Mouse (Mus musculus) erythroblast, embryonic 14.5 days (primary cell): ENCODE data around the gene Edem1. TPM values are rescaled to one million over a fixed set of nuclear protein-coding genes. Genes with fewer than 3 reads are reported as not detected.

Source experiments
- H3K27me3 ChIP-seq: 2 replicates; pipeline ENCODE4 v1.6.1; 2012; ENCODE audit warnings: inconsistent platforms; ENCODE audit not compliant: control insufficient read depth
- H3K36me3 ChIP-seq: 2 replicates; pipeline ENCODE4 v1.6.1; 2012; ENCODE audit warnings: mild to moderate bottlenecking, inconsistent platforms; ENCODE audit not compliant: control insufficient read depth
- H3K4me1 ChIP-seq: 2 replicates; pipeline ENCODE4 v1.6.1; 2012; ENCODE audit warnings: inconsistent platforms; ENCODE audit not compliant: control insufficient read depth
- H3K4me3 ChIP-seq: replicated peaks from 2 replicates; pipeline ENCODE3; 2012; ENCODE audit warnings: moderate library complexity, mild to moderate bottlenecking, inconsistent platforms
- H3K9me3 ChIP-seq: 2 replicates; pipeline ENCODE4 v1.6.1; 2012; ENCODE audit warnings: low read length, inconsistent platforms, mixed read lengths; ENCODE audit not compliant: control insufficient read depth
- GATA1 ChIP-seq: IDR thresholded peaks from 2 replicates; pipeline ENCODE4 v1.6.1; 2012; ENCODE audit warnings: low read length, inconsistent platforms, mixed read lengths
- TAL1 ChIP-seq: IDR thresholded peaks from 3 replicates; pipeline ENCODE4 v1.6.1; 2012; ENCODE audit warnings: low read length, inconsistent platforms, mixed read lengths
- polyA plus RNA-seq: library from polyadenylated mRNA; stranded (reverse); fragments of >175 nt; gene quantifications from 2 replicates; pipeline ENCODE4 v1.2.3, GENCODE M21; 2012

Gene Edem1
- polyA plus RNA-seq, 1 experiment, result 0.10 TPM

GRCm38 (mm10) chr6:108837081-108837480 is 8.6 kb downstream of the Edem1 start:
- Histone ChIP-seq H3K9me3 (no peaks in the 10 kb centered on the region), H3K4me1 (peaks cover 18% of the 10 kb centered on the region), H3K36me3 (peaks cover 28% of the 10 kb centered on the region), H3K27me3 (no peaks in the 10 kb centered on the region), H3K4me3 (no peak overlapping the region)
- TF ChIP-seq TAL1, result no peak
- no peak for TF ChIP-seq GATA1

GRCm38 (mm10) chr6:108837958-108838357 is 9.5 kb downstream of the Edem1 start:
- Histone ChIP-seq H3K4me1 (peaks cover 16% of the 10 kb centered on the region), H3K4me3 (no peak overlapping the region), H3K36me3 (peaks cover 31% of the 10 kb centered on the region), H3K27me3 (no peaks in the 10 kb centered on the region), H3K9me3 (no peaks in the 10 kb centered on the region)
- TF ChIP-seq GATA1 (no peak), TAL1 (no peak)

GRCm38 (mm10) chr6:108839432-108839831 is 11.0 kb downstream of the Edem1 start:
- no peaks in the 10 kb centered on the region for H3K27me3 ChIP-seq
- peaks cover 3% of the 10 kb centered on the region for H3K4me1 ChIP-seq
- peaks cover 41% of the 10 kb centered on the region for H3K36me3 ChIP-seq
- H3K4me3 ChIP-seq, result no peak overlapping the region
- TF ChIP-seq TAL1 (no peak), GATA1 (no peak)
- H3K9me3 ChIP-seq, result no peaks in the 10 kb centered on the region

DNA sequence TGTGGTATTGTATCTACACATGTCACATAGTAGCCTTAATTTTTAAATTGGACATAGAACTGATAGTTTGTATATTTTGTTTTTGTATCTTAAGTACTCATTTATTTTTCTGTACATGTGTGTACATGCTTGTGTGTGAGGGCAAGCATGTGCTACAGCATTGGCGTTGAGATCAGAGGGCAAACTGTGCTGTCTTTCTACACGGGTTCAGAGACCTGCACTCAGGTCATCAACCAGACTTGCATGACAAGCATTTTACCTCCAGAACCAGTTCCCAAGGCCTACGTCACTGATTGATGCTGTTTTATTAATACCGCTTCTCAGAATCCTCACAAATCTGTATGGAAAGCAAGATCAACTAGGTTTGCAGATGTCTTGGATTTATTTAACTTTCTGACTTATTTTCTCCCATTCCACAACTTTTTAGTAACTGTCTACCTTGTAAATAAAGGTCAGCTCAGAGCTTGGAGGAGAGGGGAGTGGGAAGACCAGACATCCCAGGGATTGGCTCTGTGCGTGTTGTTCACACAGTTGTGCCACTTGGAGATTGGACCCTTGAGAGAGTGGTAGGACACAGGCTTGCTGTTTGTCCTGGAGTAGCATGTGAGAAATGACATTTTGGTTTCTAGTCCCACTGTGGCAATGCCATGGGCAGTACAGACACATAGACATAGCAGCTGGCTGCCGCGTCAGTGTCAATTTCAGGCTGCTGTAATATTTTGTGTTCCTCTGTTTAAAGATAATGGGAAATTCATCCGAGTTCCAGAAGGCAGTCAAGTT is 12.6 kb downstream of the Edem1 start:
- Histone ChIP-seq H3K4me1 (peaks cover 3% of the 10 kb centered on the region), H3K4me3 (no peak overlapping the region), H3K36me3 (peaks cover 51% of the 10 kb centered on the region), H3K27me3 (no peaks in the 10 kb centered on the region), H3K9me3 (no peaks in the 10 kb centered on the region)
- TF ChIP-seq GATA1 (no peak), TAL1 (no peak)

DNA sequence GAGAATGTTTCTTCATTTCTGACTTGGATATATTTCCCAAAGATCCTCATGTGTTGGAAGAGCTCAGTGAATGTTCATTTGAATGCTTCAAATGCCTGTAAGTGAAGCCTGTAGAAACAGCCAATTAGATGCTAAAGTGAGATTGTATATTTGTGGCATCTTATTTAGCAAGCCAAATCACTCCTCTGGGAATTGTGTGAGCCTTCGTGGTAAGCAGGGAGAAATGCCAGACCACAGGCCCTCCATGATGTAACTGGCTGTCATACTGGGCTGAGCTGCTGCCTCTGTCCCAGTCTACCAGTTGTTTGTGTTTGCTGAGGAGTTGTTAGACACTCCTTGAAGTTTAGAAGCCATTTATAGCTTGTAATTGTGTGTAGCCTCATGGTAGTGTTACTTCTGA is 15.2 kb downstream of the Edem1 start:
- H3K4me1 ChIP-seq, result no peaks in the 10 kb centered on the region
- TF ChIP-seq TAL1 (no peak), GATA1 (no peak)
- no peak overlapping the region for H3K4me3 ChIP-seq
- H3K9me3 ChIP-seq, result no peaks in the 10 kb centered on the region
- peaks cover 48% of the 10 kb centered on the region for H3K36me3 ChIP-seq
- H3K27me3 ChIP-seq, result no peaks in the 10 kb centered on the region

DNA sequence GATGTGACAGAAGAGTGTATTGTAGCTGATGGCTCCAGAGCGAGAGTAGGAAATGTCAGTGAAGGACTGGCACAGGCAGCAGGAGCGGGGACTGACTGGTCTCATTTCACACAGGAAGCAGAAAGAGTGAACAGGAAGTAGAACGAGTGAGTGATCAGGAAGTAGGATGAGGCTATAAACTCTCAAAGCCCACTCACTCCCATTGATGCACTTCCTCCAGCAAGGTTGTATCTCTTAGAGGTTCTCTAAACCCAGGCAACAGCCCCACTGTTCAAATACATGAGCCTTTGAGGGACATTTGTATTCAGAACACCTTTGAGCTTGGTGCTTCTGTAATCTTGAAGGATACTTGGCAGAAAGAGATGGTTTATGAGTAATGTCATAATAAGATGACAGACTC is 15.7 kb downstream of the Edem1 start:
- Histone ChIP-seq H3K4me3 (no peak overlapping the region), H3K4me1 (no peaks in the 10 kb centered on the region), H3K36me3 (peaks cover 51% of the 10 kb centered on the region), H3K9me3 (no peaks in the 10 kb centered on the region), H3K27me3 (no peaks in the 10 kb centered on the region)
- TF ChIP-seq TAL1 (no peak), GATA1 (no peak)

DNA sequence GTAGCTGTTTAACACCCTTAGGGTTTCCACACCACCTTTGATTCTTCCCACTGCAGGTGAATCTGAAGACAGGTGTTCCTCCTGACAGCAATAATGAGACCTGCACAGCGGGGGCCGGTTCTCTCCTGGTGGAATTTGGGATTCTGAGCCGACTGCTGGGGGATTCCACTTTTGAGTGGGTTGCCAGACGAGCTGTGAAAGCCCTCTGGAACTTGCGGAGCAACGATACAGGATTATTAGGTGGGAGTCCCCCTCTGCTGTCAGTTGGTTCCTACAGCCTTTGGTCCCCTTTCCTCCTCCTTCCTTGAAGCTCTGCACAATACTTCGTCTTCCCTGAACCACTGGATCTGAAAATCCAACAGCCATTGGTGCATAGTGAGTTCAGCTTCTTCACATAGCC is 16.3 kb downstream of the Edem1 start:
- H3K4me1 ChIP-seq, result no peaks in the 10 kb centered on the region
- H3K27me3 ChIP-seq, result no peaks in the 10 kb centered on the region
- no peak for TF ChIP-seq TAL1
- TF ChIP-seq GATA1, result no peak
- no peaks in the 10 kb centered on the region for H3K9me3 ChIP-seq
- peaks cover 50% of the 10 kb centered on the region for H3K36me3 ChIP-seq
- H3K4me3 ChIP-seq, result no peak overlapping the region

GRCm38 (mm10) chr6:108852088-108852670 is 23.7 kb downstream of the Edem1 start:
- TF ChIP-seq TAL1, result no peak
- no peak for TF ChIP-seq GATA1
- no peaks in the 10 kb centered on the region for H3K9me3 ChIP-seq
- no peaks in the 10 kb centered on the region for H3K27me3 ChIP-seq
- H3K4me3 ChIP-seq, result no peak overlapping the region
- no peaks in the 10 kb centered on the region for H3K4me1 ChIP-seq
- H3K36me3 ChIP-seq, result peaks cover 59% of the 10 kb centered on the region

GRCm38 (mm10) chr6:108852986-108853385 is 24.5 kb downstream of the Edem1 start:
- TF ChIP-seq GATA1, result no peak
- TF ChIP-seq TAL1, result no peak

More at GRCm38 (mm10) chr6:108852986-108853385, 24.5 kb downstream of the Edem1 start:
- Histone ChIP-seq H3K4me3 (no peak overlapping the region), H3K36me3 (peaks cover 56% of the 10 kb centered on the region), H3K27me3 (no peaks in the 10 kb centered on the region), H3K4me1 (no peaks in the 10 kb centered on the region), H3K9me3 (no peaks in the 10 kb centered on the region)
